Comparison of ENCODE assay signal across 14 mouse cellular contexts in genomic region chr3:115792606-115793005, GRCm38 (mm10).
DNase-seq lines count a peak whose midpoint lies in the region; ATAC-seq and TF ChIP-seq lines count a peak whose summit lies in the region.
"Had no signal": no experiment of that assay in that cellular context is flagged by ENCODE, and none has a peak within 500 bp of the region (broad histone marks: within the 10 kb centered on the region; RNA-seq: fewer than 3 reads in every experiment).

No protein-coding gene starts in this region.

- no peaks in the 10 kb centered on the region for H3K9me3 ChIP-seq in lung, embryonic 14.5 days (ENCODE audit: low read depth, low read length)
- no peaks in the 10 kb centered on the region for H3K9me3 ChIP-seq in intestine, postnatal 0 days (ENCODE audit: control insufficient read depth)
- no peaks in the 10 kb centered on the region for H3K9me3 ChIP-seq in liver, postnatal 0 days (ENCODE audit: low read length)
- H3K9me3 ChIP-seq: forebrain, embryonic 15.5 days; limb, embryonic 13.5 days had no signal

- TF ChIP-seq POLR2A in heart, adult 2 months (IDR thresholded peaks at IDR 0.05; ENCODE audit: insufficient read depth, low read depth, low read length) = no peak

- H3K36me3 ChIP-seq in heart, adult 2 months (ENCODE audit: control insufficient read depth, insufficient read depth, low read length) = no peaks in the 10 kb centered on the region
- no peaks in the 10 kb centered on the region for H3K36me3 ChIP-seq in lung, embryonic 14.5 days (ENCODE audit: insufficient read depth)
- no peaks in the 10 kb centered on the region for H3K36me3 ChIP-seq in intestine, postnatal 0 days (ENCODE audit: control insufficient read depth, insufficient read depth)
- no peaks in the 10 kb centered on the region for H3K36me3 ChIP-seq in liver, postnatal 0 days (replicated peaks; ENCODE audit: insufficient read depth, low read length)
- H3K36me3 ChIP-seq: forebrain, embryonic 15.5 days; limb, embryonic 13.5 days had no signal

- no peaks in the 10 kb centered on the region; the same call in 1 of the 2 replicates for H3K79me2 ChIP-seq in heart, adult 2 months (replicated peaks; ENCODE audit: control insufficient read depth, insufficient read depth, low read length)

- no peaks in the 10 kb centered on the region for H3K27me3 ChIP-seq in heart, adult 2 months (ENCODE audit: control insufficient read depth, insufficient read depth, low read length)
- H3K27me3 ChIP-seq in lung, embryonic 14.5 days (ENCODE audit: insufficient read depth, low read length) = no peaks in the 10 kb centered on the region
- H3K27me3 ChIP-seq in intestine, postnatal 0 days (replicated peaks; ENCODE audit: control insufficient read depth, insufficient read depth, low read length) = no peaks in the 10 kb centered on the region
- H3K27me3 ChIP-seq in liver, postnatal 0 days (ENCODE audit: insufficient read depth, low read length) = no peaks in the 10 kb centered on the region
- H3K27me3 ChIP-seq: forebrain, embryonic 15.5 days; limb, embryonic 13.5 days had no signal

- 19% methylated on average over 4 of the region's 4 CpGs for WGBS in heart, adult 2 months
- WGBS in lung, embryonic 14.5 days = 35% methylated on average over 4 of the region's 4 CpGs
- 30% methylated on average over 4 of the region's 4 CpGs for WGBS in intestine, postnatal 0 days
- 27% methylated on average over 4 of the region's 4 CpGs for WGBS in liver, postnatal 0 days (ENCODE audit: insufficient replicate concordance)

- H3K4me3 ChIP-seq in heart, adult 2 months = no peak overlapping the region
- no peak overlapping the region for H3K4me3 ChIP-seq in lung, embryonic 14.5 days (ENCODE audit: low read depth, low read length)
- no peak overlapping the region for H3K4me3 ChIP-seq in intestine, postnatal 0 days (ENCODE audit: low read depth, low read length)
- H3K4me3 ChIP-seq in liver, postnatal 0 days (ENCODE audit: low read depth, low read length) = no peak overlapping the region
- H3K4me3 ChIP-seq: forebrain, embryonic 15.5 days; limb, embryonic 13.5 days; myocyte had no signal

- TF ChIP-seq EP300 in heart, adult 2 months (IDR thresholded peaks at IDR 0.05; ENCODE audit: insufficient read depth, low read depth, low read length) = no peak
- TF ChIP-seq EP300 in liver, postnatal 0 days (IDR thresholded peaks at IDR 0.05; ENCODE audit: low read depth) = peak; percentile 25; the same call in 1 of the 2 replicates

- H3K27ac ChIP-seq in heart, adult 2 months = peak overlapping the region; percentile 59
- H3K27ac ChIP-seq in lung, embryonic 14.5 days (ENCODE audit: low read depth) = no peak overlapping the region
- no peak overlapping the region for H3K27ac ChIP-seq in intestine, postnatal 0 days (ENCODE audit: low read depth, low read length)
- peak overlapping the region; percentile 77 for H3K27ac ChIP-seq in liver, postnatal 0 days (ENCODE audit: low read depth)
- H3K27ac ChIP-seq: forebrain, embryonic 15.5 days; limb, embryonic 13.5 days had no signal

- H3K9ac ChIP-seq in heart, adult 2 months (ENCODE audit: low read depth, low read length) = peak overlapping the region; percentile 31; the same call in 1 of the 2 replicates
- no peak overlapping the region for H3K9ac ChIP-seq in lung, embryonic 14.5 days
- H3K9ac ChIP-seq in intestine, postnatal 0 days (ENCODE audit: low read depth, low read length) = no peak overlapping the region
- H3K9ac ChIP-seq in liver, postnatal 0 days (replicated peaks) = no peak overlapping the region
- H3K9ac ChIP-seq: forebrain, embryonic 15.5 days; limb, embryonic 13.5 days had no signal

- intact Hi-C loops in heart, adult 2 months (cut with DNase I) = loop anchor here (1.0 to 5.0 kb wide), 3 partner anchors 22 to 95 kb away; partner anchors contain the start of gene Dph5

- H3K4me2 ChIP-seq in lung, embryonic 14.5 days = peak overlapping the region; percentile 51; the same call in 1 of the 2 replicates
- H3K4me2 ChIP-seq in intestine, postnatal 0 days (replicated peaks; ENCODE audit: low read depth) = no peak overlapping the region
- peak overlapping the region; percentile 19 for H3K4me2 ChIP-seq in liver, postnatal 0 days (ENCODE audit: low read depth, low read length)
- H3K4me2 ChIP-seq: forebrain, embryonic 15.5 days had no signal

- TF ChIP-seq CTCF in heart, adult 2 months (IDR thresholded peaks at IDR 0.05) = no peak
- no peak for TF ChIP-seq CTCF in lung, embryonic 14.5 days (IDR thresholded peaks at IDR 0.05; ENCODE audit: low read depth)
- TF ChIP-seq CTCF in intestine, postnatal 0 days (IDR thresholded peaks at IDR 0.05; ENCODE audit: low read depth) = no peak
- TF ChIP-seq CTCF in liver, postnatal 0 days (IDR thresholded peaks at IDR 0.05; ENCODE audit: low read depth) = no peak

- peaks cover 12% of the 10 kb centered on the region for H3K4me1 ChIP-seq in heart, adult 2 months (ENCODE audit: control insufficient read depth, insufficient read depth, low read length)
- 0 out of 2 replicates have a peak, but pooled peaks cover 3% of the 10 kb centered on the region for H3K4me1 ChIP-seq in lung, embryonic 14.5 days (ENCODE audit: insufficient read depth)
- H3K4me1 ChIP-seq in intestine, postnatal 0 days (replicated peaks; ENCODE audit: control insufficient read depth, insufficient read depth, low read length) = no peaks in the 10 kb centered on the region
- peaks cover 7% of the 10 kb centered on the region for H3K4me1 ChIP-seq in liver, postnatal 0 days (ENCODE audit: insufficient read depth)
- H3K4me1 ChIP-seq: forebrain, embryonic 15.5 days had no signal

- no peak for DNase-seq in heart, adult 2 months
- DNase-seq in heart, adult 9 months (ENCODE audit: low spot score in 2 of 2) = no peak
- no peak for DNase-seq in lung, embryonic 14.5 days
- no peak for DNase-seq in lung, postnatal 4 days
- DNase-seq in liver, postnatal 0 days = peak; percentile 71
- no peak for DNase-seq in lung, postnatal 14 days
- DNase-seq in adrenal gland, adult 2 months = no peak
- DNase-seq: cerebellum, adult 11-12 months; gastrocnemius, postnatal 10 days; right cerebral cortex, postnatal 25 days had no signal

- ATAC-seq in lung, embryonic 14.5 days (ENCODE audit: insufficient read depth) = peak; percentile 12; the same call in 1 of the 2 replicates
- 0 out of 2 replicates have a peak, but pooled peaks have one; percentile 41 for ATAC-seq in intestine, postnatal 0 days
- peak; percentile 82 for ATAC-seq in liver, postnatal 0 days
- ATAC-seq: forebrain, embryonic 15.5 days had no signal

Comparison
In these comparisons a context has a peak if more than half of its experiments do, and no peak if none do; other contexts are left out.
1. H3K27ac ChIP-seq: peak in heart, adult 2 months (single experiment) and liver, postnatal 0 days (single experiment); none in lung, embryonic 14.5 days (single experiment) and intestine, postnatal 0 days (single experiment).
2. ATAC-seq: peak in every context shown above with its lines; median percentile 82 in liver, postnatal 0 days; 41 in intestine, postnatal 0 days; 12 in lung, embryonic 14.5 days.